Mouse (Mus musculus): ENCODE measurements around the gene Myo5a.

DNA sequence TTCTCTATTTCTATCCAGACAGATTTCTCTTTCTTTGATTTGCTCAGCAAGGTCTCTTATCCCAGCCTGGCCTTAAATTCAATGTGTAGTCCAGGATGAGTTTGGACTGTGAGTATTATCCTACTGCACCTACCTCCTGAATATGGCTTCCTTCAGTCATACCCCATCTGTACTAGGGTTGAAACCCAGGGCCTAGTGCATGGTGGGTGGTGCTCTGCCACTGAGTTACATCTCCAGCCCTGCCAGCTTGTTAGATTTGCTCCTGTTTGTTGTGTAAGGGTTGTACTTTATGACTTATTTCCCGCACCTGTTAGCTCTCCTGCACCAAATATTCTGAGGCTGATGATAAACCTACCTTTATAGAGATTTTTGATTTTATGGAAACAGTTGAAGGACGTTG is 27.6 kb upstream of the Myo5a start:
- TF ChIP-seq CTCF (IDR thresholded peaks at IDR 0.05; ENCODE audit: low read depth) (no peak), EP300 (IDR thresholded peaks at IDR 0.05; ENCODE audit: low read depth) (no peak)
